Mouse (Mus musculus): ENCODE measurements around the gene Fam71f1. TPM values are rescaled to one million over a fixed set of nuclear protein-coding genes. Genes with fewer than 3 reads are reported as not detected.

Gene Fam71f1
- total RNA-seq (2023): not detected in 4 replicates

DNA sequence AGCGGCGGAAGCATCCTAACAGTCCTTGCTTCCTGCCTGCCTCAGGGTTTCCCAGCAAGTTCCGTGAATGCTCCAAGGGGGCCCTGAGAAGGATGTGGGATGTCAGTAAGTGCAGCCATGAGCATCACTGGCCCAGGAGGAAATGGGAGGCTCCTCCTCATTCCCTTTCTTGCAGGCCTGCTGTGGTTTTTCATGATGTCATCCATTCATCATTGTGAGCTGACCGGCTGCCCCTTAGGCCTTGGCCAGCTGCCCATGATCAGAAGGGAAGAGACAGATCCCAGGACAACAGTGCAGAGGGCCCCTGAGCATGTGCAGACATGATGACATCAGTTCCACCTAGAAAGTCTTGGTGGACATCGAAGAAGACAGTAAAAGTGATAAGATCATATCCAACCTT lies at the start of gene Fam71f1:
TSS of gene Fam71f1 (plus strand) at position 262 of the 400 bp plus-strand sequence.

DNA sequence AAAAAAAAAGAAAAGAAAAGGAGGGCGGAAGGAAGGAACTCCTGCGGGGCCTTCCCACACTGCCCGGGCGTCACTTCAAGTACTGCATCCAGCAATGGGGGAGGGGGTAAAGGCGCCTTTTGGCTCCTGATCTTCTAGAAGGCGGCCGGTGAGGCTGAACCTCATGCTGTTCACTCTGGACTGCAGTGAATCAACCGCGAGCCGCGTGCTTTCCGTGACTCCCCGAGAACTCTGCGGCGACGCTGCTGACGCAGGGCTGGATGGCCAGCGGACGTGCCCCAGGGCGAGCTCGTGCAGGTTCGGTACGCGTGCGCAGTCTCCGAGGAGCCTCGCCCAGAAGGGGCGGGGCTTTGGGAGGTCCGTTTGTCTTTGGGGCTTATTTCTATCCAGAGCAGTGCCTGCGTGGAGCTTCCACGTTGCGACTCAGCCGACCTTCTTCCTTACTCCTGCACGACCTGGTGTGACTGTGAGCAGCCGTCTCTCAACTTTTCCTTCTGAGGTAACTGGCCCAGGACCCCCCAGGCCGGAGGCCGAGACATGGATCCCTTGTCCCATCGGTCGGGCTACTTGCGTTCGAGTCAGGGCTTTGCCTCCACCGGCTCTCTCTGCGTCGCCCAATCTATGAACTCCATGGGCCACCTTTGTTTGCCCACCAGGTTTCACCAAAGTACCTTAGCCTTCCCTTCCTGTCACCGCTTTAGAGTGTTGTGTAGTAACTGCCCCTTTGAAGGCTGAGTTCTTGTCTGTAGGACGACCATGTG lies 46.4 kb upstream of the Fam71f1 start, which contains the start of gene Hilpda:
TSS of gene Hilpda (plus strand) at position 177 of the 761 bp plus-strand sequence.

DNA sequence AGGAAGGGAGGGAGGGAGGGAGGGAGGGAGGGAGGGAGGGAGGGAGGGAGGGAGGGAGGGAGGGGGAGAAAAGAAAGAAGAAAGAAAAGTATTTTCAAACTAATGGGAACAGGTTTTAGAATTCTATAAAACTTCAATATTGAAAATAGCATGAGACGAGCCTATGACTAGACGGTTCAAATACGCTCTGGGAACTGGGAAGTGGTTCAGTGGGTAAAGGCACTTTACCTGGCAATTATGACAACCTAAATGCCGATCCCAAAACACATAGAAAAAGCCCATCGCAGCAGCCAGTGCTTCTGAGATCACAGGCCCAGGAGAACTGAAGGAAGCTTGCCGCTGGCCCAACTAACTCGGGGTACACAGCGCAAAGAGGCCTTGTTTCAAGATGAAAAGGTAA lies 39.6 kb upstream of the Fam71f1 start, which contains the start of gene Fam71f2:
TSS of gene Fam71f2 (plus strand) at position 301 of the 400 bp plus-strand sequence.

DNA sequence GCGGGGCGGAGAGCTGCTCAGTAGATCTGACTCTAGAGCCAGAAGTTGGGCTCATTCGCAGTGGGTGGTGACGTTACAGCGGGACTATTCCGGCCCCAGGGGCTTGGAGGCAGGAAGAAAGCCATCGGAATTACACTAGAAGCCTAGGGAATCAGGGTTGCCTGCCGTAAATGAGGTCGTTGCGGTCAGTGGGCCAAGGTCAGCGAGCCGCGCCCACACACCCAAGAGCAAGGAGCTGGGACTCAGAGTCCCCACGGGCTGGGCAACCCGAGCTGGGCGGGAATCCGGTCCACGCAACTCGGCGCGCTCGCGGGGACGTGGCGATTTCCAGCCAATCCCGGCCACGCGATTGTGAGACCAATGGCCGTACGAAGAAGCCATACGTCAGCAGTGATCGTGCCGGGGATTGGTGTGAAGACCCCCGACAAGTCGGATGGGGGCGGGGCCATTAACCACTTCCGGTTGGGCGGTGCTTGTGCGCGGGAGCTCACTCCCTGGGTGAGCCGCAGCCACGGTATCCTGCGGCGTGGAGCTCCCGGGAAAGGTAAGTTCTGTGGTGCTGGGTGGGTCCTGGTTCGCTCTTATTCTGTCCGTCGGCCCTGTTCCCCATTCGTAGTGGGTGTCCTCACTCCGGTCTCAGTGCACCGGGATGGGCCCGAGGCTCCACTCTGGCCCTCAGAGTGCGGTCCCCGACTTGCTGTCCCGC lies 28.9 kb downstream of the Fam71f1 start, which contains the start of gene Calu:
TSS of gene Calu (plus strand) at position 405 of the 706 bp plus-strand sequence.

Other genes starting within 250 kb of the Fam71f1 start
- gene Rbm28, start 154.1 kb upstream of the Fam71f1 start, total RNA-seq (2023): 86.4 to 110 TPM (median 95.1 TPM) in 4 replicates
- gene Prrt4, start 139.6 kb upstream of the Fam71f1 start, total RNA-seq (2023): 0.27 to 0.94 TPM (median 0.72 TPM) in 3 of 4 replicates, not detected in the other
- gene Impdh1, start 102.8 kb upstream of the Fam71f1 start, total RNA-seq (2023): 58.6 to 69.6 TPM (median 64.2 TPM) in 4 replicates
- gene Hilpda, start 46.7 kb upstream of the Fam71f1 start, total RNA-seq (2023): 22.2 to 28.7 TPM (median 28.1 TPM) in 4 replicates
- gene Fam71f2, start 39.5 kb upstream of the Fam71f1 start, total RNA-seq (2023): 1.0 TPM in 1 of 4 replicates, not detected in the others
- 46.3 to 53.5 TPM (median 50.1 TPM) in 4 replicates for gene Calu, start 28.9 kb downstream of the Fam71f1 start, total RNA-seq (2023)
- not detected in 4 replicates for gene Opn1sw, start 69.3 kb downstream of the Fam71f1 start, total RNA-seq (2023)
- gene Ccdc136, start 77.2 kb downstream of the Fam71f1 start, total RNA-seq (2023): not detected in 4 replicates
- gene Flnc, start 114.1 kb downstream of the Fam71f1 start, total RNA-seq (2023): 0.06 TPM in 1 of 4 replicates, not detected in the others
- 195 to 211 TPM (median 201 TPM) in 4 replicates for gene Atp6v1f, start 148.6 kb downstream of the Fam71f1 start, total RNA-seq (2023)
- gene Atp6v1fnb, start 152.3 kb downstream of the Fam71f1 start, total RNA-seq (2023): 8.3 to 9.7 TPM (median 9.1 TPM) in 4 replicates
- gene Kcp, start 188.8 kb downstream of the Fam71f1 start, total RNA-seq (2023): 0.12 TPM in 1 of 4 replicates, not detected in the others
- gene Irf5, start 207.5 kb downstream of the Fam71f1 start, total RNA-seq (2023): 239 to 270 TPM (median 247 TPM) in 4 replicates

All from B cell, adult 62 days (primary cell).